Mouse (Mus musculus): ENCODE measurements at regions not wholly inside any gene's neighbourhood (a gene's known extent, or its start where the extent isn't known, plus 50 kb on each side); places are given as distances from the start of the nearest gene placed in this dataset.

- no peak for DNase-seq (ENCODE audit: low spot score in 2 of 2)
These were observed 257.9 kb upstream of the Daam1 start for GRCm38 (mm10) chr12:71572833-71573446.

GRCm38 (mm10) chr12:71573456-71573855 is 257.4 kb upstream of the Daam1 start:
- no peak for DNase-seq (ENCODE audit: low spot score in 2 of 2)

GRCm38 (mm10) chr12:71574685-71575084 is 256.2 kb upstream of the Daam1 start:
- no peak for DNase-seq (ENCODE audit: low spot score in 2 of 2)

GRCm38 (mm10) chr12:71577349-71577748 is 253.5 kb upstream of the Daam1 start:
- DNase-seq (ENCODE audit: low spot score in 2 of 2), result no peak

DNA sequence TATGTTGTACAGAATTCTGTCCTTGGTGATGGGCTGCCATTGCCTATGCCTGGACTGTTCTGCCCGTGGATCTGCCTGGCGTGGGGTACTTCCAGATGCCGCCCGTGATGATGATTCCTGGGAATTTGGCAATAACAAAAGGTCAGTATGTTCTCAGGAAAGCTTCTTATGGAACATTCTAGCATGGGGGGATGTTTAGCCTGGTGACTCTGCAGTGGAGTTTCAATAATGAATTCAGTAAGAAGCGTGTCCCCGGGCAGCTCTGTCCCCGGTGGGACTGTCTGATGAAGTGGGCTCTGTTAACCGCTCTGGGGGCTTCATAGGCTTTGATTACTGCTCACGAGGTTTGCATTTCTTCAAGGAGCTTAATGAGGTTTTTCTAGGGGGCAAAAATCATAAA is 252.9 kb upstream of the Daam1 start:
- no peak for DNase-seq (ENCODE audit: low spot score in 2 of 2)

DNA sequence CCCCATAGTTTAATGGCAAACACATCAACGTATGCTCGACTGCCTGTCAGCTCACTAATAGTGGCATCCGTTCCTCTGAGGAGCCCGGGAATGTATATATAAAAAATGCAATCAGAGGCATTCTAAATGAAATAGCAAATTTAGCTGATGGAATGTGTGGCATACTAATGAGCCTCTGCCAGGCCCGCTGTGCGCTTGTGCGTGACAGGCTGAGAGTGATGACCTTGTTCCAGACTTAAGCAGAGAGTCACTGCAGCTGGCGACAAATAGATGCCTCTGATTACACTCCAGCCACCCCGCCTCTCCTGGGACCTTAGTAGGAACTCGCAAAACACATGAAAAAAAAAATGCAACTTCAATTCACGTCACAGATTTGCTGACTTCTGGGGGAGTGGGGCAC is 252.0 kb upstream of the Daam1 start:
- DNase-seq (ENCODE audit: low spot score in 2 of 2), result no peak

- DNase-seq (ENCODE audit: low spot score in 2 of 2), result no peak
These were observed 250.2 kb upstream of the Daam1 start for GRCm38 (mm10) chr12:71580532-71581290.

DNA sequence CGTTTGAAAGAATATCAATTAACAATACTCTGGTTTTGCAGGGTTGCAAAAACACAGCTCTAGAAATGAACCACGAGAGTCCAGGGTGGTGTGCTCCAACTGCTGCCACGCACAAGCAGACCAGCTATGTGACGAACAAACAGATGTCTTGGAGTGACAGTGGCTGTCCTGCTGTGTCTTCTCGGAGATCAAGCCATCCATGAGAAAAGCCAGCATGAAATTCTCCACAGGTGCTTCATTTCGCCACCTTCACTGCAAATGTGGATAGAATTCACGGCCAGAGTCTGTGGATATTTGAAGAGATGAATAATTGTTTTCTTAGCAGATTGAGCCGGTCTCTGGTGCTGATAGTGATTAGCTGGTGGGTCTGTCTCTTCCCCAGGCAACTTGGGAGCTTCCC is 246.3 kb upstream of the Daam1 start:
- no peak for DNase-seq (ENCODE audit: low spot score in 2 of 2)

GRCm38 (mm10) chr12:71598641-71599040 is 232.2 kb upstream of the Daam1 start:
- no peak for DNase-seq (ENCODE audit: low spot score in 2 of 2)

GRCm38 (mm10) chr12:71601091-71601690 is 229.7 kb upstream of the Daam1 start:
- no peak for DNase-seq (ENCODE audit: low spot score in 2 of 2)

DNA sequence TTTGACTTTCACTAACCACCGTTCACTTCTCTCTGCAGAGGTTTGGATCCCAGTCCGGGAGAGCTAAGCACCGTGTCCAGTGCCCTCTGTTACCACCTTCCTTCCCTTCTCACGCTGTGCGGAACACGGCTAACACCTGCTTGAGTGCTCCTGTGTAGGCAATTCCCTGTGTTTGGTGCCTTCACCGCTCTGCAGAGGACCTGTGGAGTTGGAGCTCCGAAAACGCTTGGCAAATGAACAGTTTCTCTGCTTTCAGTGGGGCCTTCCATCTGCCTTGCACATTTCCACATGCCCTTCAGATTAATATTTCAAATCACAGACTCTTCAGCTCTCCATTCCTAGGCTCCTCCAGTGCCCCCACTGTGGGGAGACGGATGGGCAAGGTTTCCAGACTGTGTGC is 227.7 kb upstream of the Daam1 start:
- no peak for DNase-seq (ENCODE audit: low spot score in 2 of 2)

DNA sequence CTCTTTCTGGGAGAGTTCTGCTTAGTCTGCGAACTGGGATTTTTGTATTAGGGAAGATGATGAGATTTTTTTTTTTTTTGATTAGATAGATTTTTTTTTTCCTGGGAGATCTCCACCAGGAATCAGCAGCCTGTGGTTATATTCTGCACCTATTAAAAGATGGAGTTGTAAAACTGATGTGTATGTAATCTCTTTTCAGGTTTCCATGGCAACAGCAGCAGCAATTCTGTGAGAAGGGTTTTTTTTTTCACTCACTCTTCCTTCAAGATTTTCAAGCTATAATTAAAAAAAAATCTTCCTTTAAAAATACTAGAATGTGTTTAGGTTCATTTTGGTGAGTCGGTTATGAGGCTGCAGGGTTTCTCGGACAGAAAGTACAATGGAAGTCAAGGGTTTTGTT is 224.5 kb upstream of the Daam1 start:
- DNase-seq (ENCODE audit: low spot score in 2 of 2), result no peak

DNA sequence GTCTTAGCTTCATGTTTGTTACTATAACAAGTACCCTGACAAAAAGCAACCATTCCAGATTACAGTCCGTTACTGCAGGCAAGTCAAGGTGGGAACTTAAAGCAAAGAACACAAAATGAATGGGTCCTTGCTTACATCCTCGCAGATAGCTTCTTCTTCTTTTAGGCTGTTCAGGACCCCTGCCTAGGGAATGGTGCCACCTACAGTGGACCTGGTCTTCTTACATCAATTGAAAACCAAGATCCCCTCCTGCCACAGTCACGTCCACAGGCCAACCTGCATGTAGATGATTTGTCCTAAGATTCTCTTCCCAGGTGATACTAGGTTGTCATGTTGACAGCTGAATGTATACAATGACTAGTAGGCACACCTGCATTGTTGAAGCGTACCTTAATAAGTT is 222.9 kb upstream of the Daam1 start:
- no peak for DNase-seq (ENCODE audit: low spot score in 2 of 2)

GRCm38 (mm10) chr12:71613326-71613725 is 217.6 kb upstream of the Daam1 start:
- DNase-seq (ENCODE audit: low spot score in 2 of 2), result no peak

DNA sequence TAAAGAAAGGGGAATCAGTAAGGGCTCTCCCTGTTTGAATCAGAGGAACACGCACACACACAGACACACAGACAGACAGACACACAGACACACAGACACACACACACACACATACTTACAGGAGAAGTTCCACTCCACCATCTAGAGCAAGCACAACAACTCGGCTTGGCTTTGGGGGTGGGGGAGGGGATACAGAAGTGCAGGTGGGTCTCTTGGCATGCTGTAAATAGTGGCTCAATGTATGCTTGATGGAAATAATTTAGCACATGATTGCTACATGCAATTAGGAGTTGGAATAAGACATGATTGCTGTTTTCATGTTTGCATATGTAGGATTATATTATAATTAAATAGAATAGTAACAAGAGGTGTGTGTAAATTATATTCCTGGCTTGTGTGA is 215.9 kb upstream of the Daam1 start:
- no peak for DNase-seq (ENCODE audit: low spot score in 2 of 2)

- DNase-seq (ENCODE audit: low spot score in 2 of 2), result no peak
These were observed 215.5 kb upstream of the Daam1 start for GRCm38 (mm10) chr12:71615383-71615782.

DNA sequence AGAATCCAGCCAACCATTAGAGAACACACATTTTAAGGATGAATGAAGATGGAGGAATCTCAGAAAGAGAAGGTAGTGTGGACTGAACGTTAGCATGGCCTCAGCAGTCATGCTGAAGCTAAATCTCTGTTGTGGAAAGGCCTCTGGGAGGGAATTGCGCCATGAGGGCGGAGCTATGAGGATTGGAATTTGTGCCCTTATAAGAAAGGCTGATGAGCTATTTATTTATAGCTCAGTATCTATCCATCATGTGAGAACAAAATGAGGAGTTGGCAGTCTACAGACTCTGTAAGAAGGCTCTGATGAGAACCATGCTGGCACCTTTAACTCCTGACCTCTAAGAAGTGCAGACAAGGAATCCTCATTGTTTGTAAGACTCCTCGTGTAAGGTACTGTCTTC is 214.8 kb upstream of the Daam1 start:
- no peak for DNase-seq (ENCODE audit: low spot score in 2 of 2)

- DNase-seq (ENCODE audit: low spot score in 2 of 2), result no peak
These were observed 212.4 kb upstream of the Daam1 start for GRCm38 (mm10) chr12:71618466-71618865.

DNA sequence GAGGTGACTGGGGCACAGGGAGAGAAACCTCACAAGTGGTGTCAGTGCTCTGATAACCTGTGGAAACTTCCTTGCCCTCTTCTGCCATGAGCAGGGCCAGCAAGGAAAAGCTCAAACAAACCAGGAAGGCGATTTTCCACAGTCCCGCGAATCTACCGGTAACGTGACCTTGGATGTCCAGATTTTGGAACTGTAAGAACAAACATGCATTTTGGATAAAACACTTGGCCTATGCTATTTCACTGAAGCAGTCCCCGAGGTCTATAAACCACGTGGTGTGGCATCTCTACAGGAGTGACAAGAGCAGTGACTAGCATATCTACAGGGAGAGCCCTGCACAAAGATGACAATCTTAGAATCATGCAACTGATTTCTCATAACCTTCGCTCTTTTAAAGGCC is 211.9 kb upstream of the Daam1 start:
- DNase-seq (ENCODE audit: low spot score in 2 of 2), result no peak

GRCm38 (mm10) chr12:71619561-71619960 is 211.3 kb upstream of the Daam1 start:
- no peak for DNase-seq (ENCODE audit: low spot score in 2 of 2)

- no peak for DNase-seq (ENCODE audit: low spot score in 2 of 2)
These were observed 209.3 kb upstream of the Daam1 start for GRCm38 (mm10) chr12:71621542-71621941.

- DNase-seq (ENCODE audit: low spot score in 2 of 2), result no peak
These were observed 208.1 kb upstream of the Daam1 start for GRCm38 (mm10) chr12:71622761-71623160.

DNA sequence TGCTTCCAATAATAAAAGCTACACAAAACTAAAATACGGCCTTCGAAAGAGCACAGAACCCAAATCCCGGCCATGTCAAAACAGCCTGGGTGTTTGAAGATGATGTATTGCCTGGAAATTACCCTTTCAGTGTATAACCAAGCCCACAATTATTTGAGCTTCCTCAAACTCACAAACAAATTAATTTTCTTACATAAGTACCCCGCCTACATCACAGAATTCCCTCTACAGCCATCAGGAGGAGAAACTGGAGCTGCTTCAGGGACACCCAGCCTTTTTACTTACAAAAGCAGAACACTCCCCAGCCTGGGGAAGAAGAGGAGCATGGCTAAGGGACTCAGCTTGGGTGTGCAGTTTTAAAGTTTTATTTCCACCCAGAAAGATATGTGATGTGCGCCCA is 207.6 kb upstream of the Daam1 start:
- DNase-seq (ENCODE audit: low spot score in 2 of 2), result no peak

All from frontal cortex, postnatal 36 days (tissue).